Mouse (Mus musculus): Measurements from ENCODE around the gene Olfr1042. TPM values are rescaled to one million over a fixed set of nuclear protein-coding genes. Genes with fewer than 3 reads are reported as not detected.
"Not testable (repeated sequence)": the region's sequence is repeated elsewhere in the genome, so short reads cannot be mapped to it uniquely, and the experiment has no call there.

Gene Olfr1042
- not detected for total RNA-seq (2021)
- long read RNA-seq, experiment 1, result 0 reads
- long read RNA-seq, experiment 2, result 0 reads

DNA sequence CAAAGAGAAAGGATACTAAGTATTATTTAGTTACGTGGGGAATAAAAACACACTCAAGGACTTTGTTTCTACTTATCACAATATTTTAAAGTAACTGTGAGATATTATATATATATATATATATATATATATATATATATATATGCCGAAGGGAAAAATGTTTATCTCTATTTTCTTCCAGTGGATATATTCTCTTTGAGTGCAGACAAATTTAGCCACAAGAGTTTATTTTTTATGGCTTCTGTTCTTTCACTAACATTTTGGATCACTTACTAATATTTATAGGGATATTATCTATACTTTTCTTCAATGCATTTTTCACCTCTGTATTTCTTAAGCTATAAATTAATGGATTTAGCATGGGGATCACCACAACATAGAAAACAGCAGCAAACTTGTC, at the start of gene Olfr1042:
Olfr1042 (minus strand) TSS at position 101 of the 400 bp plus-strand sequence.
- no peak for TF ChIP-seq CTCF (IDR thresholded peaks at IDR 0.05)
- intact Hi-C loops (cut with DNase I), result no loop called here
- no peak for DNase-seq (ENCODE audit: extremely low spot score in 1 of 2, low spot score in 2 of 2)
- Histone ChIP-seq H3K4me3 (no peak within 1 kb of the TSS), H3K27ac (no peak within 1 kb of the TSS)

DNA sequence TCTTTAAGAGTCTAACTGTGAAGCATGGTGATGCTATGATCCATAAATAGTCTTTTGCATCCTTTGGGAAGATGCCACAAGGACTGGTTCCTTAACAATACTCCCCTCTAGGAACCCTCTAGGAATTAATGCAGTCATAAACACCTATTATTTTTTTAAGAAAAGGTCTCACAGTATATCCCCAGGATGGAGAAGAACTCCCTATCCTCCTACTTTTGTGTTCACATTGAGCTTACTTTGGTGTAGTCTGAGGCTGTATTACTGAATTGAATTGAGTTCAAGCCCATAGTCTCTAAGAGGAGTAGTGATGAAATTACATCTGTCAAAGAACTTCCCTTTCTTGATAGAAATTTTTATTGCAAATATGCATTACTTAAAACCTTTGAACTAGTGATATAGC, 41.3 kb upstream of the Olfr1042 start, which contains the start of gene Olfr1045:
Olfr1045 (minus strand) TSS at position 101 of the 400 bp plus-strand sequence.
- DNase-seq (ENCODE audit: extremely low spot score in 1 of 2, low spot score in 2 of 2), result no peak
- H3K4me3 ChIP-seq, result no peak within 1 kb of the TSS
- TF ChIP-seq CTCF (IDR thresholded peaks at IDR 0.05), result no peak
- H3K27ac ChIP-seq, result no peak within 1 kb of the TSS
- intact Hi-C loops (cut with DNase I), result no loop called here

DNA sequence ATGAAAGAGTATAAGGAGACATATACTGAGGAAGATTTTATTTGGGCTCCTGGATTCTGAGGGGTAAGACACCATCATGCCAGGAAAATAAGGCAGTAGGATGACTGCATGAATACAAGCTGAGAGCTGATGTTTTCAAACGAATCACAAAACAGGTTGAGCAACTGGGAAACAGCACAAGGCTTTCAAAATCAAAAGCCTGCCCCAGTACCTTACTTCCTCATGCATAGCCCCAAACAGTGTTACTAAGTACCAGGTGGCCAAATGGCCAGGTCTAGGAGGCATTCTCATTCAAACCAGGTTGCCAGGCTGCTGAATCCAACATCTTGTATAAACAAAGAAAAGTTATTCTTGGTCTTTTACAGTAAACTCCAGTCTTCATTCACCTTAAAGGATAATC, 34.2 kb upstream of the Olfr1042 start:
- no peak for TF ChIP-seq CTCF (IDR thresholded peaks at IDR 0.05)
- no peak overlapping the region for H3K4me3 ChIP-seq
- no peak for DNase-seq (ENCODE audit: extremely low spot score in 1 of 2, low spot score in 2 of 2)
- no peak overlapping the region for H3K27ac ChIP-seq
- intact Hi-C loops (cut with DNase I), result no loop called here

DNA sequence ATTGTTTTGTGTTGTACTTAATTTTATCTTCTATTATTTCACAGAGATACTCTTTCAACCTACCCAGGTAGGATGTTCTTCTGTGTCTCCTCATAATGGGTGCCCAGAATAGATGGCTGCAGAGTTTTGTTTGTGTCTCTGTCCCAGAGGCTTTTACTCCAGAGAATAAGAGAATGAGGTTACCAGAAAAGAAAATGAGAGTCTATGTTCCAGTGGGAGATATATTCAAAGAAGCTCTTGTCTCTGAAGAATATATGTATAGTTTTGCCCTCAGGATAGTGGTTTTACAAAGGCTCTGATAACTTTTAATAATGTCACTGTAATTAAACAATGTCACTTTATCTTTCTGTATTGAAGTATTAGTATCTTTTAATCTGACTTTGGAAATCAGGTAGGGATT, 23.9 kb upstream of the Olfr1042 start, which contains the start of gene Olfr52:
Olfr52 (minus strand) TSS at position 101 of the 400 bp plus-strand sequence.
- TF ChIP-seq CTCF (IDR thresholded peaks at IDR 0.05), result no peak

DNA sequence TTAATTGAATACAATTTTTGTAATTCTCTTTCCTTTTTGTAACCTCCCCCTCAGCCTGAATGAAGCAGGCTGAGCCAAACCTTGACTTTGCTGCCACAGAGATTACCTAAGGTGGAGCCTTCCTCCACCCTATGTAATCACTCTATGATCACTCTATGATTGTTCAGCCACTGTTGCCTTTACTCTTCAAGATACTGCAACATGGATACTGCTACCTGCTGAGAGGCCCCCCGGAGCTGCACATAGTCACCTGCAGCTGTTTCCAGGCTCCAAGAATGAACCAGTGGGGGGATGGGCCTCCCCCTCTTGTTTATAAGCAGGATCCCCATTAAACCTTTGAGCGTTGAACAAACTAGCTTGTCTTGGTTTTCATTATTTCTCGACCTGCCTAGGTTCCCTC, 18.3 kb upstream of the Olfr1042 start:
- no peak overlapping the region for H3K27ac ChIP-seq
- DNase-seq (ENCODE audit: extremely low spot score in 1 of 2, low spot score in 2 of 2), result no peak
- TF ChIP-seq CTCF (IDR thresholded peaks at IDR 0.05), result no peak
- no peak overlapping the region for H3K4me3 ChIP-seq
- intact Hi-C loops (cut with DNase I), result no loop called here

More for the DNA sequence above, 23.9 kb upstream of the Olfr1042 start, which contains the start of gene Olfr52:
- Histone ChIP-seq H3K4me3 (no peak within 1 kb of the TSS), H3K27ac (no peak within 1 kb of the TSS)
- no peak for DNase-seq (ENCODE audit: extremely low spot score in 1 of 2, low spot score in 2 of 2)
- intact Hi-C loops (cut with DNase I), result no loop called here

DNA sequence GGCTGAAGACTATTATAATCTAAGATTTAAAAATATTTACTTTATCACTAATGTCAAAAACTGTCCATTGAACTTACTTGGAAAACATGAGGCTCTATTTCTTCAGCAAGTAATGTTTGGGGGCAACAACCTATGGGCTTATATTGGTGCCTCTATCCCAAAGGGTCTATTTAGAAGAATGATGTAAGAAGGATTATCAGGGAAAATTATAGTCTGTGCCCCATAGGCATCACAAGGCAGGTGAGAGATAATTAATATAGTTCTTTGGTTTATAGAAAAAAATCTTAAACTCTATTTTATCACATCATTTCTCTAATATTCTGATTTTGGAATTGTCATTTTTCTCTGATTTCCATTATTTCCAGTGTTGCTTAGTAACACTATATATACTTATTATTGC, 16.1 kb upstream of the Olfr1042 start, which contains the start of gene Olfr1044:
Olfr1044 (minus strand) TSS at position 101 of the 400 bp plus-strand sequence.
- no peak for TF ChIP-seq CTCF (IDR thresholded peaks at IDR 0.05)
- DNase-seq (ENCODE audit: extremely low spot score in 1 of 2, low spot score in 2 of 2), result no peak
- Histone ChIP-seq H3K27ac (no peak within 1 kb of the TSS), H3K4me3 (no peak within 1 kb of the TSS)
- intact Hi-C loops (cut with DNase I), result no loop called here

DNA sequence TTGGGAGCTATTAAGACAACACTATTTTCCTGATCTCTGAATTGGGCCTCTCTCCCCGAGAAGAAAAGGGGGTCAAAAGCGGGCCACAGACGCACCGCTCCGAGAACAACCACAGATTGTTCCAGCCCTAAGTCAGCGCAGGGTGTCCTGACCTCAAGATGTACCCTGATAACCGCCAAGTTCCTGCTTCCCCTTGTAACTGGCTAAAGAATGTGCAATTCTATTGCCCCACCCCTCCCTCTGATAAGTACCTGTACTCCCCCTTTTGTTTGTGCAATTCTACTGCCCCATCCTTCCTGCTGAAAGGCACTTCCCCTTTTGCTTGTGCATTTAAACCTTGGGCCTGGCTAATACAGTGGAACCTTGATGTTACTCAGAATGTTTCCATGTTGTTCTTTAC, 13.8 kb upstream of the Olfr1042 start:
- intact Hi-C loops (cut with DNase I); H3K27ac ChIP-seq; DNase-seq (ENCODE audit: extremely low spot score in 1 of 2, low spot score in 2 of 2); H3K4me3 ChIP-seq: not testable (repeated sequence)

DNA sequence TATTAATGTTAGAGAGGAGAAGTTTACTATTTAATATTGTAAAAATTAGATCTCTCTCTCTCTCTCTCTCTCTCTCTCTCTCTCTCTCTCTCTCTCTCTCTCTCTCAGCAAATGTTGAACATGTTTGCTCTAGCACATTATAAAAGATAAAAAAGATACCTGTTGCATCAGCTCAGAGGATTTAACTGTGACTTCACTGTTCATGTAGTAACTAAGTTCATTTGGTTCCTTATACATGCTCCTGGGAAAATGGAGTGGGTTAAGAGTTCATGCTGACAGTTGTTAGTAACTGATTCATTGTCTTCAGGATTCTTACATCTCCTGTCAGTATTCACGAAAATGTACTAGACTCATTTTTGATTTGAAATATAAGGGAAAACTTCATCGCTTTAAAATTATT, 5.8 kb upstream of the Olfr1042 start, which contains the start of gene Olfr1043:
Olfr1043 (minus strand) TSS at position 101 of the 400 bp plus-strand sequence.
- Histone ChIP-seq H3K4me3 (no peak within 1 kb of the TSS), H3K27ac (no peak within 1 kb of the TSS)
- DNase-seq (ENCODE audit: extremely low spot score in 1 of 2, low spot score in 2 of 2), result no peak
- TF ChIP-seq CTCF (IDR thresholded peaks at IDR 0.05), result no peak
- intact Hi-C loops (cut with DNase I), result no loop called here

DNA sequence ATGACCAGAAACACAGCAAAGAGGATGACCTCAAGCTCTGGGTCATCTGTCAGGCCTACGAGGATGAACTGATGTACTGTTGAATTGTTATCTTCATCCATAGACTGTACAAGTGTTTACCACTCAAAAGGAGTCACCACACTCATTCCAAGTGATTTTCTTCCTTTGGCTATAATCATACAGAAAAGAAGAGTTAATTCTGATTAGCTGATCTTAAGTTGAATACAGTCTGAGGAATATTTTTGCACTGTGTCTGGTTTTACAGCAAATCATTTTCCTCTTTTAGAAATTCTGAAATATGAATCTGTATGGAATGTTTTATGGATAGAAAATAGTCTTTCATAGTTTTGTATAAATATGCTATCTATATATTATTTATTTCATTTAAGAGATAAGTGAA, 15.0 kb downstream of the Olfr1042 start, which contains the start of gene Olfr1040:
Olfr1040 (minus strand) TSS at position 101 of the 400 bp plus-strand sequence.
- no peak within 1 kb of the TSS for H3K4me3 ChIP-seq
- no peak for TF ChIP-seq CTCF (IDR thresholded peaks at IDR 0.05)
- intact Hi-C loops (cut with DNase I), result no loop called here
- H3K27ac ChIP-seq, result no peak within 1 kb of the TSS
- DNase-seq (ENCODE audit: extremely low spot score in 1 of 2, low spot score in 2 of 2), result no peak

DNA sequence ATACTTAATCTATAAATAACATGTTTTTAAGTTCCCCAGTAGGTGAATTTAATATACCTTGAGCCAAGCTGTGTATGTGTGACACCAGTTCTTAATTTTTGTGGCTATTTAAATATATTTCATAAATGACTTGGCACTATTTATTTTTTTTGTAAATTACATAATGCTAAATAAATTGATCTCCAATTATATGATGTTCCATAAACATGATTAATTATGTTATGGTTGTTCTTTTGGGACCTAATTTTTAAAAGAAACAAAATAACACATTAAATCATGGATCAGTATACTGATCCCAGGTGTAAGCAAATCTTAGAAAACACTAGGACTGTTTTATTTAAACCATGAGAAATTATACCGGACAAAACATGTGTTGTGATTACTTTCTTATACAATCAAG, 25.8 kb downstream of the Olfr1042 start, which contains the start of gene Olfr1039:
Olfr1039 (minus strand) TSS at position 101 of the 400 bp plus-strand sequence.
- no peak for DNase-seq (ENCODE audit: extremely low spot score in 1 of 2, low spot score in 2 of 2)
- Histone ChIP-seq H3K4me3 (no peak within 1 kb of the TSS), H3K27ac (no peak within 1 kb of the TSS)
- no peak for TF ChIP-seq CTCF (IDR thresholded peaks at IDR 0.05)
- intact Hi-C loops (cut with DNase I), result no loop called here

Other genes with a start within 250 kb of the Olfr1042 start
- gene Olfr1025-ps1, start 246.6 kb downstream of the Olfr1042 start, total RNA-seq (2021), result not detected
- gene Olfr1026, start 240.3 kb downstream of the Olfr1042 start, total RNA-seq (2021), result not detected
- gene Olfr1028, start 211.4 kb downstream of the Olfr1042 start, total RNA-seq (2021), result not detected
- not detected for gene Olfr1029, start 187.9 kb downstream of the Olfr1042 start, total RNA-seq (2021)
- not detected for gene Olfr1030, start 182.6 kb downstream of the Olfr1042 start, total RNA-seq (2021)
- gene Olfr1031, start 171.5 kb downstream of the Olfr1042 start, total RNA-seq (2021), result not detected
- gene Olfr1032, start 156.3 kb downstream of the Olfr1042 start, total RNA-seq (2021), result not detected
- not detected for gene Olfr1033, start 141.2 kb downstream of the Olfr1042 start, total RNA-seq (2021)
- gene Olfr1034, start 116.0 kb downstream of the Olfr1042 start, total RNA-seq (2021), result not detected
- not detected for gene Olfr1036, start 87.8 kb downstream of the Olfr1042 start, total RNA-seq (2021)
- gene Olfr1037, start 74.5 kb downstream of the Olfr1042 start, total RNA-seq (2021), result not detected
- gene Olfr1039, start 25.9 kb downstream of the Olfr1042 start, total RNA-seq (2021), result not detected
- gene Olfr1040, start 15.1 kb downstream of the Olfr1042 start, total RNA-seq (2021), result not detected
- gene Olfr1043, start 5.7 kb upstream of the Olfr1042 start, total RNA-seq (2021), result not detected
- not detected for gene Olfr1044, start 16.0 kb upstream of the Olfr1042 start, total RNA-seq (2021)
- not detected for gene Olfr52, start 23.8 kb upstream of the Olfr1042 start, total RNA-seq (2021)
- not detected for gene Olfr1045, start 41.2 kb upstream of the Olfr1042 start, total RNA-seq (2021)
- not detected for gene Olfr1046, start 57.5 kb upstream of the Olfr1042 start, total RNA-seq (2021)
- gene Olfr1047, start 69.6 kb upstream of the Olfr1042 start, total RNA-seq (2021), result not detected
- gene Olfr1048, start 78.5 kb upstream of the Olfr1042 start, total RNA-seq (2021), result not detected
- not detected for gene Olfr1049, start 96.5 kb upstream of the Olfr1042 start, total RNA-seq (2021)
- gene Olfr1051, start 117.2 kb upstream of the Olfr1042 start, total RNA-seq (2021), result not detected
- gene Olfr1052, start 130.6 kb upstream of the Olfr1042 start, total RNA-seq (2021), result not detected
- gene Olfr1053, start 153.4 kb upstream of the Olfr1042 start, total RNA-seq (2021), result not detected
- gene Olfr1054, start 173.6 kb upstream of the Olfr1042 start, total RNA-seq (2021), result not detected
- not detected for gene Olfr1055, start 188.4 kb upstream of the Olfr1042 start, total RNA-seq (2021)
- not detected for gene Olfr1056, start 200.6 kb upstream of the Olfr1042 start, total RNA-seq (2021)
- not detected for gene Olfr1057, start 216.6 kb upstream of the Olfr1042 start, total RNA-seq (2021)
- gene Olfr1058, start 226.7 kb upstream of the Olfr1042 start, total RNA-seq (2021), result not detected